Mouse (Mus musculus): Measurements from ENCODE around the gene Cdc14b. TPM values are rescaled to one million over a fixed set of nuclear protein-coding genes. Genes with fewer than 3 reads are reported as not detected.

Cdc14b gene
- total RNA-seq, 2 experiments from 2014 or later, result 11.3 to 12.6 TPM

DNA sequence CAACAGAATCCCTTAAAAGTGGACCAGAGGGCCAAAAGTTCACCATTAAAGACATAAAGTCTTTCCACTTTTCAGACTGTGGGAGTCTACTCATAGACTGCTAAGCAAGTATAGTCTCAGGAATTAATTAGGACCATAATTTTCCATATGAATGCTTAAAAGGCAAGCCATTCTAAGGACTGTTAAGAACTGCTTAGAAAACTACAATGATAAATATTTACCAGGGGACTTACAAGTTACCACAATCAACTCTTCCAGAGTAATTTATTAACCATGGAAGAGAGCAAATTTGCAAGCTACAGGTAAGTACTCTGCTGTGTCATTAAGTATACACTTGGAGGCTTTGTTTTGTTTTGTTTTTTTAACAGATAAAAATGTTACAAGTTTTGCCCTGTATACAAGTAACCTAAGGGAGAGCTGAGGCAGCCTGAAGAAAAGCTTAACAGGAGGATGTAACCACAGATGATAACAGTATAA is 37.4 kb downstream of the Cdc14b start:
- no peak for DNase-seq (ENCODE audit: low spot score in 2 of 2)

DNA sequence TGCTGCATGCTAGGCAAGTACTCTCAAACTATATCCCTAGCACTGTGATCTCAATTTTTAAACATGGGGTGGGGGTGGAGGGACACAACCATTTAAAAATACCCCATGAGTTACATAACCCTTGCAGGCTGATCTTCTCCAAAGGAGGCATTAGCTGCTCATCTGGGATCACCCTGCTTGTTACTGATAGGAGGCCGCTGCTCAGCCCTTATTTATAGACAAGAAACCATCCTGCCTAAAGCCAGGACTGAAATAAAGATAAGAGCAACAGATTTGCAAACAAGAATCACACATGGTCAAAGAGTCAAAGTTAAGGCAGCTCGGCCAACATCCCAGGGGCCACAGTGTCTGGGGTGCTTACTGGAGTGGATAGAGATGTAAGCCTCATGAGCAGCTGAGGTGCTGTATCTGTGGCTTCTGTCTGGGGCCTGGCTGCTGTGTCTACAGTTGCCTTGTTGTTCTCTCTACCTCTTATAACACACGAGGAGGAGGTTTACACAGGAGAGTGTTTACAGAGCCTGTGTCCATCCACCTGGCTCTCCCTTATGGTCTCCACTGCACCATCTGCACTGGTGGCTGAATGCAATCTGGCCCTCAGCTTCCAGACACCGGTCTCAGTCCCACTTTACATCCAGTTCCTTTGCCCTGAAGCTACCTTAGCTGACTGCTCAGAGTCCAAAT is 38.0 kb downstream of the Cdc14b start:
- DNase-seq (ENCODE audit: low spot score in 2 of 2), result no peak

DNA sequence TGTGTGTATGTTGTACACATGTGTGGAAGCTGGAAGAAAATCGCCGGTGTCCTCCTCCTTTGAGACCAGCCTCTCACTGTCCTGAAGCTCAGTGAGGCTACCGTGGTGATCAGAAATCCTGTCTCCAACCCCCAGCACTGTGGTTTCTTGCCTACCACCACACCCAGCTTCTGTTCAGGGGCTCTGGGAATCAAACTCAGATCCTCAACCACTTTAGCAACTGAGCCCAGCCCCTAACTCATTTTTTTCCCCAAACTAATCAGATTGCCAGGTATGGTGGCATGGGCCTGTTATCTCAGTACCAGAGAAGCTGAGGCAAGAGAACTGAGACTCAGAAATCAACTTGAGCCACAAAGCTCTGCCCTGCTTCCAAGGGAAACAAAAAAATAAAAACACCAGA is 39.3 kb downstream of the Cdc14b start:
- no peak for DNase-seq (ENCODE audit: low spot score in 2 of 2)

- DNase-seq (ENCODE audit: low spot score in 2 of 2), result no peak
These were observed 39.9 kb downstream of the Cdc14b start for GRCm38 (mm10) chr13:64235062-64235715.

- DNase-seq (ENCODE audit: low spot score in 2 of 2), result no peak
These were observed 42.0 kb downstream of the Cdc14b start for GRCm38 (mm10) chr13:64233139-64233538.

GRCm38 (mm10) chr13:64226725-64227124 is 48.4 kb downstream of the Cdc14b start:
- no peak for DNase-seq (ENCODE audit: low spot score in 2 of 2)

GRCm38 (mm10) chr13:64225738-64226137 is 49.4 kb downstream of the Cdc14b start:
- DNase-seq (ENCODE audit: low spot score in 2 of 2), result no peak

DNA sequence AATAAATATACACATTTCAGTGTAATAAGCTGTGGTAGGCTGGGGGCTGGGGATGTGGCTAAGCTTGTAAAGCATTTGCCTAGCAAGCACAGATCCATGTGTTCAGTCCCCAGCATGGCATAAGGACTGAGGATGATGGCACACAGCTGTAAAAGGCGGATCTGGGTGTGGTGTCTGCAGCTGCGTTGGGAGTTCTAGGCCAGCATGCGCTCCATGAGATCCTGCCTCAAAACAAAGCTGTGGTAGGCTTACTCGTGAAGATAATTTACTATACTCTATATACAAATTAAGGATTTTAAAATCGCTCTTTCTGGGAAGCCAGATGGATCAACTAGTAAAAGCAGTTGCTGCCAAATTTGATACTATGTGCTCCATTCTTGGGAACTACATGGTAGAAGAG is 60.2 kb downstream of the Cdc14b start:
- no peak for DNase-seq (ENCODE audit: low spot score in 2 of 2)

GRCm38 (mm10) chr13:64211995-64212603 is 63.0 kb downstream of the Cdc14b start:
- no peak for DNase-seq (ENCODE audit: low spot score in 2 of 2)

DNA sequence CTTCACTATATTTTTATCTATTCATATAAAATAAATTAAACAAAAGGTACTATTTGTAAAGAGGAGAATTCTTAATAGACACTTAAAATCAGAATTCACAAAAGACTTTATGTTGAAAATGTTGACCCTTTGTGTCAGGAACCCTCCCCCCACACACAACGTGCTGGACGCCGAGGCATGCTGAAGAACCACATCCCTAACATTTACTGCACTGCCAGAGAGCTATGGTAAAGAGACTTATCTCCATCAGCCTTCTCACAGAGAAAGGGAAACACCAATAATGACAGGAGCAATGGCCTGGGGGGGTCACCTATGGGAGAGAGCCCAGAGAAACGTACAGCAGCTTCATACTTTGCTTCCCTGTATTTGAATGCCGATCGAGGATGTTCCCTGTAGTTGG is 66.9 kb downstream of the Cdc14b start:
- DNase-seq (ENCODE audit: low spot score in 2 of 2), result no peak

DNA sequence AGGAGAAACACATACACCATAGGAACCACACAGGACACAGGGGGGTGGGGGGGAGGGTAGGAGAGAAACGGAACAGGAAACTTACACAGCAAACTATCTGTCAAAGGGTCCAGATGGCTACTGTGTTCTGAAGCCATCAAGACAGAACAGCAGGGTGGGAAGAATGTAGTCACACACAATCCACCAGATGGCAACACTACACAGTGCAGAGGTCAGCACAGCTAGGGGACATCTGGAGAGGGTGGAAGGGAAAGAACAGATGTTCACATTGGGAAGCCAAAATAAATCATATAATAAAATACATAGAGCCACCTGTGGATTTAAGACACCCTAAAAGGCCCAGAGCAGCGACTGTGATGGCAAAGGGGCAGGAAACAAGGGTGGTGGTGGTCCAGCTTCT is 69.9 kb downstream of the Cdc14b start:
- no peak for DNase-seq (ENCODE audit: low spot score in 2 of 2)

- DNase-seq (ENCODE audit: low spot score in 2 of 2), result no peak
These were observed 70.4 kb downstream of the Cdc14b start for GRCm38 (mm10) chr13:64204726-64205125.

GRCm38 (mm10) chr13:64200911-64201310 is 74.2 kb downstream of the Cdc14b start:
- no peak for DNase-seq (ENCODE audit: low spot score in 2 of 2)

GRCm38 (mm10) chr13:64198310-64198709 is 76.8 kb downstream of the Cdc14b start:
- DNase-seq (ENCODE audit: low spot score in 2 of 2), result no peak

DNA sequence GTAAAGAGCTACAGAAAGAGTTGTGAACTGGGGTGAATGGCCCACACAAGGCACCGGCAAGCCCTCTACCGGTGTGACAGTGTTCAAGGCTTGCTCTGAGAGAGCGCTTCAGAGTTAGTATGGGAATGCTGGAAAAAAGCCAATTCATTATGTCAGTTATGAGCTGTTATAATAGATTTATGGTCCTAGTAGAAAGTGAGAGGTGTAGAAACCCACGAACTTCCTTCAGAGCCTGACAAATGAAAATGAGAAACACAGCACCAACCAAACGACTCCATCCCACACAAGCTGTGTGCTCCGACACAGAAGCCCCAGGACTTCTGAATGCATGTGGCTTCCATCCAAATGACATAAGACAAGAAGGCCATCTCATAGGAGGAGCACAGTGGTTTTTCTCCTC is 77.2 kb downstream of the Cdc14b start:
- no peak for DNase-seq (ENCODE audit: low spot score in 2 of 2)

DNA sequence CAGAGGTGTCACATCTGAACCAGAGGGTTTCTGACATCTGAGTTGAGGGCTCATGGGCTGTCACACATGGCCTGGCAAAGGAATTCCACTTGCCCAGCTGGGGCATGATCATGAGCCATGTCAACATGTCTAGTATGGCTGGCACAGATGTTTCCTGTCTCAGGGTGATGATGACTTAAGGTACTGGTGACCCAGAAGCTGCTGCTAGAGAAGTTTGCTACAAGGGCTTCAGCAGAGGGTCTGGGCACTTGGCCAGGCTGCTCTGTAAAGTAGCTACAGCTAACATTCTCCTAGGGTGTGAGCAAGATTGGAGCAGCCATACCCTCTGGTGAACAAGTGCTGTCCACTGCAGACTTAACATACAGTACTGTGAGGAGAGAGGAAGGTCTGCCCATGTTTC is 88.0 kb downstream of the Cdc14b start:
- DNase-seq (ENCODE audit: low spot score in 2 of 2), result no peak

DNA sequence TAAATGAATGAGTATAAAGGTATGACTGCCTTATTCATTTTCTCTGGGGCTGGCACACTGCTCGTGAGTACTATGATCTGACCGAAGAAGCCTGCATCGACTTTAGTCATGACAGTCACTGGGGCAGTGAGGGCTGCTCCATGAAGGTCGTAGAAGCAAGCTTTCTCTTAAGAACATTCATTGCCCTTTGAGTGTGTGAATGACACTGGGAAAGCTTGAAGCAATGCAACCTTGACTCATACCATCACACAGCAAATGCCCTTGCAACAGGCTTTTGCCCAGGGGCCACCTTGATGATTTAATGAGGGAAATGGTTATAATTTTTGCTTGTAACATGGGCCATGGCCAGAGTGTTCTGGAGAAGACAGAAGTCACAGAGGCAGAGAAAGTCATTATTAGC is 88.6 kb downstream of the Cdc14b start:
- DNase-seq (ENCODE audit: low spot score in 2 of 2), result no peak

- DNase-seq (ENCODE audit: low spot score in 2 of 2), result no peak
These were observed 89.5 kb downstream of the Cdc14b start for GRCm38 (mm10) chr13:64185586-64185985.

GRCm38 (mm10) chr13:64185176-64185575 is 89.9 kb downstream of the Cdc14b start:
- no peak for DNase-seq (ENCODE audit: low spot score in 2 of 2)

DNA sequence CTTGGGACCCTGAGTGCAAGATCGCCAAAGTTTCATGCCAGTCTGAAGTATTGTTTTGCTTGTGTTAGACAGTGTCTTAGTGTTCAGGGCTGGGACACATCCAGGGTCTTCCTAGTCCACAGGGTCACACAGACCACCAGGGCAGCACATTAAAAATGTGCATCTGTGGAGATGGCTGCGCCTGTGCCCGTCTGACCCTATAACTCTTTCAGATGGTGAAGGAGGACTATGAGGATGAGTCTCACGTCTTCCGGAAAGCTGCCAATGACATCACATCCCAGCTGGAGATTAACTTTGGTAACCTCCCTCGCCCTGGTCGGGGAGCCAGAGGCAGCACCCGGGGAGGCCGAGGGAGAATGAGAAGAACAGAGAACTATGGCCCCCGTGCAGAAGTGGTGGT is 90.7 kb downstream of the Cdc14b start:
- no peak for DNase-seq (ENCODE audit: low spot score in 2 of 2)

- no peak for DNase-seq (ENCODE audit: low spot score in 2 of 2)
These were observed 91.5 kb downstream of the Cdc14b start for GRCm38 (mm10) chr13:64183583-64183982.

DNA sequence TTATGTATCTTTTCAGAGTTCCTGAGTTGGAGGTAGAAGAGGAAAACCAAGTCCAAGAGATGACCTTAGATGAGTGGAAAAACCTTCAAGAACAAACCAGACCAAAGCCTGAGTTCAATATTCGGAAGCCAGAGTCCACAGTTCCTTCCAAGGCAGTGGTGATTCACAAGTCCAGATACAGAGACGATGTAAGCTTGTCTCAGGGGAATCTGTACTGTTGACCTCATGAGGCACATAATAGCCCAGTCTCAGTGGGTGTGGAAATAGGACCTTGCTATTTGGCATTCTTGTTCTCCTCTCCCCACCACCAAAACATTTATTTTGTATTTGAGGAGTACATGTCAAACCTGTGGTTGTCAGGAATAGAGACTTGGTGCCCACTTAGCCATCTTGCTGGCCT is 93.0 kb downstream of the Cdc14b start:
- DNase-seq (ENCODE audit: low spot score in 2 of 2), result no peak
